Mouse (Mus musculus) bone marrow, adult 2 months (tissue): ENCODE measurements around the gene Clec4e. TPM values are rescaled to one million over a fixed set of nuclear protein-coding genes. Genes with fewer than 3 reads are reported as not detected.

Experiments used
- H3K27ac ChIP-seq: fragments of 200-500 bp; 2 replicates; pipeline ENCODE4 v1.5.1; 2012; ENCODE audit warnings: low read depth, mild to moderate bottlenecking, control low read depth, inconsistent platforms, low read length; ENCODE audit not compliant: control insufficient read depth, poor library complexity, insufficient read depth
- H3K4me1 ChIP-seq: fragments of 200-500 bp; 2 replicates; pipeline ENCODE4 v1.6.1; 2011; ENCODE audit warnings: low read length; ENCODE audit not compliant: control insufficient read depth, insufficient read depth
- H3K4me3 ChIP-seq: fragments of 200-500 bp; replicated peaks from 2 replicates; pipeline ENCODE3; 2011; ENCODE audit warnings: mild to moderate bottlenecking, low read depth, low read length, control low read depth; ENCODE audit not compliant: control insufficient read depth
- CTCF ChIP-seq: fragments of 200-500 bp; IDR thresholded peaks from 2 replicates; pipeline ENCODE4 v1.5.1; 2011; ENCODE audit warnings: low read length, control low read depth; ENCODE audit not compliant: control insufficient read depth, insufficient read depth
- POLR2A ChIP-seq: fragments of 200-500 bp; IDR thresholded peaks from 2 replicates; pipeline ENCODE4 v1.6.1; 2011; ENCODE audit warnings: low read depth, mild to moderate bottlenecking, control low read depth, low read length, borderline replicate concordance; ENCODE audit not compliant: control insufficient read depth
- WGBS: fragments of 180-500 bp; shearing (Covaris S2); methylation state at CpG from one replicate; pipeline ENCODE4 v1.1.7; 2018; 5-methylcytosine and 5-hydroxymethylcytosine counted together
- polyA plus RNA-seq: library from polyadenylated mRNA; stranded (reverse); fragments of >200 nt; gene quantifications from 2 replicates; pipeline ENCODE4 v1.2.4, GENCODE M21; 2011; ENCODE audit warnings: low replicate concordance; ENCODE audit not compliant: missing spikeins, insufficient read depth, insufficient read length

Gene Clec4e
- polyA plus RNA-seq, 1 experiment = 12.4 TPM

GRCm38 (mm10) chr6:123244201-123244600 is 45.5 kb downstream of the Clec4e start:
- Histone ChIP-seq H3K4me1 (no peaks in the 10 kb centered on the region; the same call in 1 of the 2 replicates), H3K27ac (no peak overlapping the region), H3K4me3 (no peak overlapping the region)
- TF ChIP-seq CTCF (no peak), POLR2A (no peak)
- WGBS = 54% methylated on average over 5 of the region's 5 CpGs

GRCm38 (mm10) chr6:123237582-123237981 is 52.1 kb downstream of the Clec4e start:
- TF ChIP-seq CTCF (no peak), POLR2A (no peak)
- H3K27ac ChIP-seq = no peak overlapping the region
- no peak overlapping the region for H3K4me3 ChIP-seq
- no peaks in the 10 kb centered on the region for H3K4me1 ChIP-seq

Other genes with a start within 250 kb of the Clec4e start
- 6.3 and 9.0 TPM in 2 replicates for gene Clec4b1, start 239.9 kb downstream of the Clec4e start, polyA plus RNA-seq
- gene Clec4a2, start 183.4 kb downstream of the Clec4e start, polyA plus RNA-seq = 24.0 and 73.2 TPM in 2 replicates
- gene Clec4b2, start 117.0 kb downstream of the Clec4e start, polyA plus RNA-seq = 1.3 and 1.7 TPM in 2 replicates
- gene Clec4n, start 60.0 kb downstream of the Clec4e start, polyA plus RNA-seq = 4.5 TPM in 1 of 2 replicates, not detected in the other
- 15.0 and 51.2 TPM in 2 replicates for gene Clec4d, start 27.8 kb downstream of the Clec4e start, polyA plus RNA-seq
- gene Vmn2r19, start 18.5 kb upstream of the Clec4e start, polyA plus RNA-seq = not detected in 2 replicates
- not detected in 2 replicates for gene Vmn2r20, start 128.2 kb upstream of the Clec4e start, polyA plus RNA-seq
- not detected in 2 replicates for gene Vmn2r21, start 243.5 kb upstream of the Clec4e start, polyA plus RNA-seq